Mouse (Mus musculus) adrenal gland, postnatal 4 days (tissue): Measurements from ENCODE around the gene Sprr2a2. TPM values are rescaled to one million over a fixed set of nuclear protein-coding genes. Genes with fewer than 3 reads are reported as not detected.
"Not testable (repeated sequence)": the region's sequence is repeated elsewhere in the genome, so short reads cannot be mapped to it uniquely, and the experiment has no call there.

Source experiments
- DNase-seq, 2 experiments: peaks; one replicate each; pipeline ENCODE4 v3.0.0; 2021 to 2022; ENCODE audit warnings: low spot score in 2 of 2, mixed read lengths in 2 of 2
- total RNA-seq, 2 experiments: library from RNA; stranded (reverse); gene quantifications; 2 replicates each; pipeline ENCODE4 v1.2.3; 2021

The Sprr2a2 gene
- total RNA-seq, 2 experiments from 2014 or later: not detected

GRCm38 (mm10) chr3:92273504-92273903, 57.8 kb downstream of the Sprr2a2 start:
- DNase-seq: not testable (repeated sequence)

- not testable (repeated sequence) for DNase-seq
Observed at GRCm38 (mm10) chr3:92274018-92274417, 58.3 kb downstream of the Sprr2a2 start.

GRCm38 (mm10) chr3:92279663-92280062, 63.9 kb downstream of the Sprr2a2 start:
- not testable (repeated sequence) for DNase-seq

GRCm38 (mm10) chr3:92280963-92281606, 65.4 kb downstream of the Sprr2a2 start:
- DNase-seq: not testable (repeated sequence)

- not testable (repeated sequence) for DNase-seq
Observed at GRCm38 (mm10) chr3:92285101-92285500, 69.4 kb downstream of the Sprr2a2 start, which contains the start of gene Sprr2a3. TSS of gene Sprr2a3 (plus strand) at chr3:92285417.

DNA sequence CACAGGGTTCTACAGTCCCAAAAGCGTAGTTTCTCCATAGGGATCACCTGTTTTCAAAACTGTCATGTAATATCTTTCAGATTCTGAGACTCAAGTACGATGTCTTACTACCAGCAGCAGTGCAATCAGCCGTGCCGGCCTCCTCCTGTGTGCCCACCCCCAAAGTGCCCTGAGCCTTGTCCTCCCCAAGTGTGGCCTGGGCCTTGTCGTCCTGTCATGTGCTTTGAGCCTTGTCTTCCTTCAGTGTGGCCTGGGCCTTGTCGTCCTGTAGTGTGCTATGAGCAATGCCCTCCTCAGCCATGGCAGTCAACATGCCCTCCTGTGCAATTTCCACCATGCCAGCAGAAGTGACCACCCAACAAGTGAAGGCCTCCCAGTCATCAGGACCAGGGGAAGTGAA, 72.8 kb downstream of the Sprr2a2 start:
- DNase-seq: not testable (repeated sequence)

Other genes starting within 250 kb of the Sprr2a2 start
- not detected for gene Pglyrp3, start 201.3 kb upstream of the Sprr2a2 start, total RNA-seq
- under 1 TPM; 0.22 to 0.28 TPM for gene Lor, start 132.8 kb upstream of the Sprr2a2 start, total RNA-seq
- not detected for gene Prr9, start 92.0 kb upstream of the Sprr2a2 start, total RNA-seq
- not detected for gene Lelp1, start 73.2 kb upstream of the Sprr2a2 start, total RNA-seq
- not detected for gene Sprr2a1, start 121 bp upstream of the Sprr2a2 start, total RNA-seq
- gene Sprr2a3, start 69.5 kb downstream of the Sprr2a2 start, total RNA-seq: not detected
- not detected for gene Sprr2b, start 100.7 kb downstream of the Sprr2a2 start, total RNA-seq
- gene Sprr2d, start 123.2 kb downstream of the Sprr2a2 start, total RNA-seq: not detected
- not detected for gene Sprr2e, start 136.2 kb downstream of the Sprr2a2 start, total RNA-seq
- not detected for gene Sprr2f, start 149.3 kb downstream of the Sprr2a2 start, total RNA-seq
- not detected for gene Sprr2h, start 169.8 kb downstream of the Sprr2a2 start, total RNA-seq
- gene Sprr2i, start 192.1 kb downstream of the Sprr2a2 start, total RNA-seq: not detected
- not detected for gene Sprr2j-ps, start 202.2 kb downstream of the Sprr2a2 start, total RNA-seq
- 10 to 100 TPM in 1 of 2 experiments, 1 to 10 TPM in 1; 9.3 to 12.2 TPM for gene Gm9774, start 213.5 kb downstream of the Sprr2a2 start, total RNA-seq
- gene Sprr2k, start 216.7 kb downstream of the Sprr2a2 start, total RNA-seq: not detected
- gene Sprr1b, start 222.9 kb downstream of the Sprr2a2 start, total RNA-seq: not detected
- not detected for gene Sprr3, start 242.8 kb downstream of the Sprr2a2 start, total RNA-seq